In genomic region chr5:20952337-20952925, GRCm38 (mm10) we compare ENCODE assay signal across 8 mouse cellular contexts. TPM values are rescaled to one million over a fixed set of nuclear protein-coding genes. Genes with fewer than 3 reads are reported as not detected.
DNase-seq lines count a peak whose midpoint lies in the region; ATAC-seq and TF ChIP-seq lines count a peak whose summit lies in the region.

No protein-coding gene starts in this region.

- peak overlapping the region; percentile 61 for H3K4me2 ChIP-seq in kidney, embryonic 15.5 days
- peak overlapping the region; percentile 64 for H3K4me2 ChIP-seq in hindbrain, embryonic 14.5 days (replicated peaks)
- H3K4me2 ChIP-seq in midbrain, embryonic 14.5 days (ENCODE audit: low read length) = peak overlapping the region; percentile 76

- H3K9ac ChIP-seq in kidney, embryonic 15.5 days = peak overlapping the region; percentile 95
- H3K9ac ChIP-seq in hindbrain, embryonic 14.5 days = peak overlapping the region; percentile 90
- peak overlapping the region; percentile 92; the same call in 1 of the 2 replicates for H3K9ac ChIP-seq in midbrain, embryonic 14.5 days (replicated peaks; ENCODE audit: low read length)

- no peak for ATAC-seq in kidney, embryonic 15.5 days (replicated peaks; ENCODE audit: low FRiP score)
- no peak for ATAC-seq in hindbrain, embryonic 14.5 days (ENCODE audit: low FRiP score)
- no peak for ATAC-seq in midbrain, embryonic 14.5 days (ENCODE audit: low FRiP score, low TSS enrichment)
- ATAC-seq in cerebellum, adult (ENCODE audit: insufficient number of reproducible peaks, low FRiP score, low TSS enrichment) = no peak

- peak overlapping the region; percentile 60 for H3K4me3 ChIP-seq in kidney, embryonic 15.5 days (replicated peaks)
- peak overlapping the region; percentile 92 for H3K4me3 ChIP-seq in bone marrow macrophage, adult 2 months (ENCODE audit: insufficient read depth, low read length)
- peak overlapping the region; percentile 97 for H3K4me3 ChIP-seq in hindbrain, embryonic 14.5 days (replicated peaks; ENCODE audit: low read length)
- H3K4me3 ChIP-seq in midbrain, embryonic 14.5 days (replicated peaks; ENCODE audit: low read depth, low read length) = peak overlapping the region; percentile 95

- no peak for DNase-seq in kidney, adult 11 months
- DNase-seq in hindbrain, embryonic 14.5 days (ENCODE audit: low spot score) = no peak
- no peak for DNase-seq in midbrain, embryonic 14.5 days
- no peak for DNase-seq in gastrocnemius, postnatal 10 days
- DNase-seq in cerebellum, postnatal 25 days = no peak

- H3K4me1 ChIP-seq in kidney, embryonic 15.5 days = peaks cover 14% of the 10 kb centered on the region
- H3K4me1 ChIP-seq in bone marrow macrophage, adult 2 months (ENCODE audit: control insufficient read depth, insufficient read depth, low read length) = peaks cover 25% of the 10 kb centered on the region
- H3K4me1 ChIP-seq in hindbrain, embryonic 14.5 days (replicated peaks; ENCODE audit: control insufficient read depth, insufficient read depth, low read length) = peaks cover 10% of the 10 kb centered on the region
- peaks cover 15% of the 10 kb centered on the region for H3K4me1 ChIP-seq in midbrain, embryonic 14.5 days (ENCODE audit: control insufficient read depth, insufficient read depth, low read length)

- no peak for TF ChIP-seq CTCF in bone marrow macrophage, adult 2 months (IDR thresholded peaks at IDR 0.05; ENCODE audit: low read depth, low read length)

- peaks cover 7% of the 10 kb centered on the region for H3K36me3 ChIP-seq in kidney, embryonic 15.5 days
- H3K36me3 ChIP-seq in hindbrain, embryonic 14.5 days (replicated peaks; ENCODE audit: control insufficient read depth, insufficient read depth) = no peaks in the 10 kb centered on the region
- H3K36me3 ChIP-seq in midbrain, embryonic 14.5 days (ENCODE audit: control insufficient read depth, insufficient read depth, low read length) = no peaks in the 10 kb centered on the region

- peak overlapping the region; percentile 99 for H3K27ac ChIP-seq in kidney, embryonic 15.5 days
- peak overlapping the region; percentile 84 for H3K27ac ChIP-seq in bone marrow macrophage, adult 2 months (ENCODE audit: insufficient read depth, low read depth, low read length)
- H3K27ac ChIP-seq in hindbrain, embryonic 14.5 days = 0 out of 2 replicates have a peak overlapping the region, but pooled peaks have one; percentile 99
- H3K27ac ChIP-seq in midbrain, embryonic 14.5 days (replicated peaks; ENCODE audit: low read depth, low read length) = no peak overlapping the region

- TF ChIP-seq POLR2A in bone marrow macrophage, adult 2 months (IDR thresholded peaks at IDR 0.05; ENCODE audit: borderline replicate concordance, low read depth, low read length) = no peak

- WGBS in kidney, embryonic 15.5 days = 19% methylated on average over 9 of the region's 9 CpGs
- 27% methylated on average over 9 of the region's 9 CpGs for WGBS in hindbrain, embryonic 14.5 days
- WGBS in midbrain, embryonic 14.5 days = 24% methylated on average over 9 of the region's 9 CpGs

- no peaks in the 10 kb centered on the region for H3K27me3 ChIP-seq in kidney, embryonic 15.5 days
- H3K27me3 ChIP-seq in hindbrain, embryonic 14.5 days (ENCODE audit: control insufficient read depth, insufficient read depth, low read length) = no peaks in the 10 kb centered on the region
- no peaks in the 10 kb centered on the region for H3K27me3 ChIP-seq in midbrain, embryonic 14.5 days (ENCODE audit: control insufficient read depth, insufficient read depth, low read length)

- H3K9me3 ChIP-seq in kidney, embryonic 15.5 days (replicated peaks) = peaks cover 8% of the 10 kb centered on the region; the same call in 1 of the 2 replicates
- peaks cover 6% of the 10 kb centered on the region; the same call in 1 of the 2 replicates for H3K9me3 ChIP-seq in hindbrain, embryonic 14.5 days (ENCODE audit: control insufficient read depth, low read length)
- H3K9me3 ChIP-seq in midbrain, embryonic 14.5 days (ENCODE audit: control insufficient read depth, low read length) = peaks cover 6% of the 10 kb centered on the region; the same call in 1 of the 2 replicates

RNA-seq across cellular contexts. Expression of gene Rsbn1l, which starts 3.8 kb away (rescaled TPM):
- 5.6 and 6.4 TPM in 2 replicates for polyA plus RNA-seq in kidney, embryonic 15.5 days (2015; fragmentation: Nextera tagmentation; extraction: Ambion mirVana)
- polyA plus RNA-seq in bone marrow macrophage, adult 2 months (2012; ENCODE audit: insufficient read depth, insufficient read length, missing spikeins) = 34.7 and 35.8 TPM in 2 replicates
- polyA plus RNA-seq in hindbrain, embryonic 14.5 days (2014; fragmentation: Nextera tagmentation; extraction: Ambion mirVana) = 4.3 and 5.6 TPM in 2 replicates
- polyA plus RNA-seq in midbrain, embryonic 14.5 days (2014; fragmentation: Nextera tagmentation; extraction: Ambion mirVana) = 5.7 and 6.6 TPM in 2 replicates
- 1 to 10 TPM; 8.6 to 9.7 TPM for total RNA-seq in gastrocnemius, postnatal 10 days (2021)
